Mouse (Mus musculus) midbrain, postnatal 0 days (tissue): ENCODE measurements at regions not wholly inside any gene's neighbourhood (a gene's known extent, or its start where the extent isn't known, plus 50 kb on each side); places are given as distances from the start of the nearest gene placed in this dataset.

Source experiments
- ATAC-seq: fragments of 200-750 bp; cut with Nextera tagmentation; 2 replicates; pipeline ENCODE4 v1.8.0; 2017; ENCODE audit warnings: moderate number of reproducible peaks, mild to moderate bottlenecking, moderate TSS enrichment, moderate library complexity; ENCODE audit not compliant: low FRiP score
- DNase-seq: peaks from one replicate; pipeline ENCODE4 v3.0.0-alpha.2; 2015; ENCODE audit warnings: low spot score
- H3K27ac ChIP-seq: fragments of 300-500 bp; sonication (generic); 2 replicates; pipeline ENCODE4 v1.5.1; 2014; ENCODE audit warnings: low read depth, mild to moderate bottlenecking, low read length, mixed read lengths
- H3K27me3 ChIP-seq: fragments of 300-500 bp; sonication (generic); 2 replicates; pipeline ENCODE4 v1.6.1; 2014; ENCODE audit warnings: low read length, control low read depth, mixed read lengths; ENCODE audit not compliant: insufficient read depth
- H3K36me3 ChIP-seq: fragments of 300-500 bp; sonication (generic); 2 replicates; pipeline ENCODE4 v1.6.1; 2014; ENCODE audit warnings: low read length, control low read depth, mixed read lengths; ENCODE audit not compliant: insufficient read depth
- H3K4me1 ChIP-seq: fragments of 300-500 bp; sonication (generic); 2 replicates; pipeline ENCODE4 v1.6.1; 2014; ENCODE audit warnings: mild to moderate bottlenecking, control low read depth, antibody characterized with exemption, low read length, mixed read lengths; ENCODE audit not compliant: insufficient read depth
- H3K4me2 ChIP-seq: fragments of 300-500 bp; sonication (generic); 2 replicates; pipeline ENCODE4 v1.6.1; 2014; ENCODE audit warnings: low read depth, mild to moderate bottlenecking, low read length, mixed read lengths; ENCODE audit not compliant: poor library complexity, severe bottlenecking
- H3K4me3 ChIP-seq: fragments of 300-500 bp; sonication (generic); 2 replicates; pipeline ENCODE4 v1.5.1; 2014; ENCODE audit warnings: low read depth, mild to moderate bottlenecking, low read length, moderate library complexity
- H3K9ac ChIP-seq: fragments of 300-500 bp; sonication (generic); replicated peaks from 2 replicates; pipeline ENCODE4 v1.6.1; 2014; ENCODE audit warnings: mild to moderate bottlenecking, low read length, moderate library complexity, mixed read lengths; ENCODE audit not compliant: poor library complexity, severe bottlenecking
- H3K9me3 ChIP-seq: fragments of 300-500 bp; sonication (generic); 2 replicates; pipeline ENCODE4 v1.6.1; 2016; ENCODE audit warnings: low read length, control low read depth
- CTCF ChIP-seq: IDR thresholded peaks from 2 replicates; pipeline ENCODE4 v1.5.1; 2016; ENCODE audit warnings: antibody characterized with exemption, mild to moderate bottlenecking
- WGBS: fragments of 180-500 bp; shearing (Covaris S2); extraction: QIAGEN DNeasy Blood & Tissue Kit; methylation state at CpG from one replicate; pipeline ENCODE4 v1.1.7; 2014; 5-methylcytosine and 5-hydroxymethylcytosine counted together

- Histone ChIP-seq H3K27ac (no peak overlapping the region), H3K36me3 (no peaks in the 10 kb centered on the region), H3K4me1 (no peaks in the 10 kb centered on the region), H3K9ac (no peak overlapping the region), H3K4me2 (no peak overlapping the region), H3K4me3 (no peak overlapping the region), H3K9me3 (no peaks in the 10 kb centered on the region), H3K27me3 (no peaks in the 10 kb centered on the region)
- TF ChIP-seq CTCF, result no peak
- 100% methylated on average over 1 of the region's 1 CpGs for WGBS
- ATAC-seq, result no peak
- no peak for DNase-seq
These were observed 56.8 kb downstream of the Odc1 start for GRCm38 (mm10) chr12:17601245-17602023.

DNA sequence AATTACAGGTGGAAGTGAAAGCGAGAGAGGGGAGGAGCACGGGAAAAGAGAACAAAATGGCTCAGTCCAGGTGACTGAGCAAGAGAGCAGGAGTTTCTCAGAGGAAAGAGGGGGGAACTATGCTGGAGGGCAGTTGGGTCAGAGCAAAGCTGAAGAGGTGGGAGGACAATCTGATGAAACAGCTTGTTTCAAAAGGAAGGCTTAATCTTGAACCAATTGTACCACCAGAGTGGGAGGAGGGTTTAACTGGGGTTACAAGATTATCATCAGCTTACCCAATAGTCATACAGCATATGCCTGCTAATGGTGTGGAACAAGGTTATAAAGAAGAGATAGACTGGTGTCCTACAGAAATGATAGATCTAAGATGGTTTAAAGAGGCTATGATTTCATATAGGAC is 59.0 kb downstream of the Odc1 start:
- no peak overlapping the region for H3K4me2 ChIP-seq
- H3K9me3 ChIP-seq, result no peaks in the 10 kb centered on the region
- no peak overlapping the region for H3K9ac ChIP-seq
- ATAC-seq (no peak), DNase-seq (no peak)
- H3K27me3 ChIP-seq, result no peaks in the 10 kb centered on the region
- H3K36me3 ChIP-seq, result no peaks in the 10 kb centered on the region
- 88% methylated on average over 2 of the region's 2 CpGs for WGBS
- no peak for TF ChIP-seq CTCF
- no peak overlapping the region for H3K4me3 ChIP-seq
- H3K4me1 ChIP-seq, result no peaks in the 10 kb centered on the region
- H3K27ac ChIP-seq, result no peak overlapping the region

GRCm38 (mm10) chr12:17610384-17610783 is 65.8 kb downstream of the Odc1 start:
- WGBS, result 93% methylated on average over 1 of the region's 1 CpGs
- no peak for TF ChIP-seq CTCF
- Histone ChIP-seq H3K36me3 (no peaks in the 10 kb centered on the region), H3K27me3 (no peaks in the 10 kb centered on the region), H3K9me3 (no peaks in the 10 kb centered on the region), H3K4me3 (no peak overlapping the region), H3K27ac (no peak overlapping the region), H3K4me1 (no peaks in the 10 kb centered on the region), H3K9ac (no peak overlapping the region), H3K4me2 (no peak overlapping the region)
- ATAC-seq (no peak), DNase-seq (no peak)

GRCm38 (mm10) chr12:17611988-17612387 is 67.4 kb downstream of the Odc1 start:
- Histone ChIP-seq H3K4me2 (no peak overlapping the region), H3K9me3 (no peaks in the 10 kb centered on the region), H3K27ac (no peak overlapping the region), H3K36me3 (no peaks in the 10 kb centered on the region), H3K4me1 (no peaks in the 10 kb centered on the region), H3K4me3 (no peak overlapping the region), H3K9ac (no peak overlapping the region), H3K27me3 (no peaks in the 10 kb centered on the region)
- no peak for TF ChIP-seq CTCF
- no peak for DNase-seq
- 83% methylated on average over 3 of the region's 3 CpGs for WGBS
- ATAC-seq, result no peak

DNA sequence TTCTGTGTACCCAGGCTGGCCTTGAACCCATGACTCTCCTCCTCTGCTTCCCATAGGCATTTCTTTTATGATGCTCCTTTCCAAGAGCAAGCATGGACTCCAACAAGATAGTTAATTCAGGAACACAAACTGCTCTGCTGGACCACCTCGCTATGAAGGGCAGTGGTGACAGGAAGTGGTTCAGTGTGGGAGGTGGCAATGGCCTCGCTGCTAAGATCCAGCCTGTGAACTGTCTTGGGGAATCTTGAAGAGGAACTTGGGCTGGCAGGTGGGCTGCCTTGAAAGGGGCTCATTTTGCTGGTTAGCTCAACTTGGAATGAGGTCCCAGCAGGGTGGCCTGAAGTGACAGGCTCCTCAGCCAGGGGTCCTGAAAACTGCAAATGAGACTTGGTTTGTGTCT is 72.4 kb upstream of the Hpcal1 start:
- Histone ChIP-seq H3K9me3 (no peaks in the 10 kb centered on the region), H3K4me1 (0 out of 2 replicates have a peak, but pooled peaks cover 3% of the 10 kb centered on the region), H3K27me3 (no peaks in the 10 kb centered on the region), H3K9ac (no peak overlapping the region), H3K4me2 (no peak overlapping the region), H3K27ac (no peak overlapping the region), H3K36me3 (no peaks in the 10 kb centered on the region), H3K4me3 (no peak overlapping the region)
- ATAC-seq, result no peak
- DNase-seq, result no peak
- TF ChIP-seq CTCF, result no peak
- 38% methylated on average over 2 of the region's 2 CpGs for WGBS

- H3K4me1 ChIP-seq, result 0 out of 2 replicates have a peak, but pooled peaks cover 3% of the 10 kb centered on the region
- no peak overlapping the region for H3K27ac ChIP-seq
- no peak overlapping the region for H3K4me3 ChIP-seq
- no peaks in the 10 kb centered on the region for H3K27me3 ChIP-seq
- WGBS, result 62% methylated on average over 6 of the region's 6 CpGs
- no peak overlapping the region for H3K9ac ChIP-seq
- ATAC-seq, result peak; percentile 26; the same call in 1 of the 2 replicates
- H3K9me3 ChIP-seq, result no peaks in the 10 kb centered on the region
- no peaks in the 10 kb centered on the region for H3K36me3 ChIP-seq
- TF ChIP-seq CTCF, result no peak; the same call in 1 of the 2 replicates
- no peak overlapping the region for H3K4me2 ChIP-seq
- no peak for DNase-seq
These were observed 70.4 kb upstream of the Hpcal1 start for GRCm38 (mm10) chr12:17620226-17620625.
